Mouse (Mus musculus) E14TG2a.4 (cell line): Measurements from ENCODE around the gene Eefsec.

Experiments
- H3K27me3 ChIP-seq: 2 replicates; pipeline ENCODE4 v1.6.1; 2014; ENCODE audit warnings: low read length, control low read depth; ENCODE audit not compliant: insufficient read depth
- H3K36me3 ChIP-seq: 2 replicates; pipeline ENCODE4 v1.6.1; 2014; ENCODE audit warnings: low read length, control low read depth; ENCODE audit not compliant: insufficient read depth
- H3K4me1 ChIP-seq: replicated peaks from 2 replicates; pipeline ENCODE4 v1.6.1; 2014; ENCODE audit warnings: low read depth, low read length, control low read depth
- H3K4me3 ChIP-seq: replicated peaks from 2 replicates; pipeline ENCODE4 v1.5.1; 2014; ENCODE audit warnings: mild to moderate bottlenecking, low read length
- H3K9me3 ChIP-seq: 2 replicates; pipeline ENCODE4 v1.6.1; 2014; ENCODE audit warnings: low read length, control low read depth
- CTCF ChIP-seq: conservative IDR thresholded peaks from 2 replicates; pipeline ENCODE4 v1.5.1; 2014; ENCODE audit warnings: low read length
- NANOG ChIP-seq: IDR thresholded peaks from 2 replicates; pipeline ENCODE4 v1.6.1; 2014; ENCODE audit warnings: borderline replicate concordance, low read length, mixed read lengths
- POU5F1 ChIP-seq: IDR thresholded peaks from 2 replicates; pipeline ENCODE4 v1.6.1; 2014; ENCODE audit warnings: low read length, borderline replicate concordance

Gene Eefsec

DNA sequence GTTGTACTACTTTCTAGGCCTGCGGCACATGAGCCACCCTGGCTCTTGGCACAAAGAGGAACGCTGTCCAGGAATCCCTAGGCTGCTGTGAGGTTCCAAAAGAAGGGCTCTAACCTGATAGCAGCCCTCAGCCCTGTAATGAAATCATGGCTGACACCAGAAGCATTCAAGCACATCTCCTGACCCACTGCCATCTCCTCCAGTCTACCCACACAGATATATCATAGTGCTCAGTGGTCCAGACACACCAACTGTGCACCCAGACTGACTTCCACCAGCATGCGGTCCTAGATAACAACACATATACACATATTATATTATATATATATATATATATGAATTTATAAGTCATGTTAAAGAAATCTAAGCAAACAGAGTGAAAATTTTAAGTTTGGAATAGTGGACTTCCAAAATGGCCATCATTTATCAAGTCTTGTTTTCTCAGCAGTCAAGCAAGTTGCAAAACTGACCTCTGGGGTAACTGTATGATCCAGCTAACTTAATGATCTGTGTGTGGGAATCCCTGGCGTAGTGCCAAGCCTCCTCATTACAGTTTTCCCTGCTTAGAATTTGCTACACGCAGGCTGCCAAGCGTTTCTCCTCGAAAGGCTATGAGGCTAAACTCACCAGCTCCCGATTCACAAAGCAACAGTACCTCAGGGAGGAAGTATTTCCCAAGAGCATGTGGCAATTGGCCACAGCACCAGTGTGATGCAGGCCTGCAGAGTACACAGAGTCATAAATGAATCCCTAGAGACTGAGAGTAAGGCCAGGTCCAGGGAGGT lies 76.3 kb downstream of the Eefsec start:
- no peaks in the 10 kb centered on the region for H3K9me3 ChIP-seq
- no peak overlapping the region for H3K4me3 ChIP-seq
- TF ChIP-seq NANOG (no peak), CTCF (no peak), POU5F1 (no peak)
- H3K4me1 ChIP-seq, result no peaks in the 10 kb centered on the region
- no peaks in the 10 kb centered on the region for H3K27me3 ChIP-seq
- H3K36me3 ChIP-seq, result peaks cover 11% of the 10 kb centered on the region; the same call in 1 of the 2 replicates

DNA sequence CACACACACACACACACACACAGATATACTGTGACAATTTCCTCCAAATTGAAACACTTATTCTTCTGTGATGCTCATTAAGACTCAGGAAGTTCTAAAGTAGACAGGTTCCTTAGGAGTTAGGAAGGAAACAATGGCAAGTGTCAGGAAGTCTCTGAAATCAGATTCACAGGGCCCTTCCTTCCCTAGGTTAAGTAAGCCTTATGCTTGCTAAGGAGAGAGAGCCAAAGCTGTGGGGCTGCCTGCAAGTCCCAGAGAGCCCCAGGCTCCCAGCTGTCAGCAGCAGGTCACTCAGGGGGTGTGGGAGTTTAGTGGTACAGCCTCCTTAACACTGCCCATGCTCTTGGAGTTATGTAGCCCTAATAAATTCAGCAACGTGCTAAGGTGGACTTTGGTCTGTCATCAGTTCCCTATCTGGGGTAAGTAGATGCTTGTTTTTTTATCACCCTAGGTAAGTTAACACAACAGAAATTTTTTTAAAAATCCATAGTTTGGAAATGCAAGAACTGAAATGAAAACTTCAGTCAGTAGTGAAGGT lies 82.8 kb downstream of the Eefsec start:
- no peak overlapping the region for H3K4me3 ChIP-seq
- TF ChIP-seq POU5F1, result no peak
- TF ChIP-seq CTCF, result no peak
- no peak for TF ChIP-seq NANOG
- H3K27me3 ChIP-seq, result no peaks in the 10 kb centered on the region
- H3K36me3 ChIP-seq, result peaks cover 13% of the 10 kb centered on the region
- H3K9me3 ChIP-seq, result no peaks in the 10 kb centered on the region
- H3K4me1 ChIP-seq, result no peaks in the 10 kb centered on the region

DNA sequence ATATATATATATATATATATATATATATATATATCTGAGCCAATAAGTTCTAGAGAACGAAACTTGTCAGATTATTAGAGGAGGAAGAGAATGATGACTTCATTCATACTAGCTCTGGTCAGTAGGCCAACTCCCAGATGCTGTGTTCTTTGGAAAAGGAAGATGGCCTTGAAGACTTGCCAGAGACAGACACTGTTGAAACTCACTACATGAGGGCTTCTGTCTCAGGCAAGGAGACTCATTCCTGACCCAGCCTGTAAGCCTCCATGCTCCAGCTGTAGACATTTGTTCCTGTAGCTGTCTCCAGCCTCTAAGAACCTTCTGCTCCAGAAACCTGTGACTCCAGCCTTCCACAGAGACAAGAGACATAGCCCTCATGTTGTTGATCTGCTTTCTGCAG lies 85.2 kb downstream of the Eefsec start:
- Histone ChIP-seq H3K4me3 (no peak overlapping the region), H3K27me3 (no peaks in the 10 kb centered on the region), H3K9me3 (peaks cover 12% of the 10 kb centered on the region; the same call in 1 of the 2 replicates), H3K4me1 (no peaks in the 10 kb centered on the region), H3K36me3 (peaks cover 31% of the 10 kb centered on the region)
- TF ChIP-seq POU5F1 (no peak), CTCF (no peak)

DNA sequence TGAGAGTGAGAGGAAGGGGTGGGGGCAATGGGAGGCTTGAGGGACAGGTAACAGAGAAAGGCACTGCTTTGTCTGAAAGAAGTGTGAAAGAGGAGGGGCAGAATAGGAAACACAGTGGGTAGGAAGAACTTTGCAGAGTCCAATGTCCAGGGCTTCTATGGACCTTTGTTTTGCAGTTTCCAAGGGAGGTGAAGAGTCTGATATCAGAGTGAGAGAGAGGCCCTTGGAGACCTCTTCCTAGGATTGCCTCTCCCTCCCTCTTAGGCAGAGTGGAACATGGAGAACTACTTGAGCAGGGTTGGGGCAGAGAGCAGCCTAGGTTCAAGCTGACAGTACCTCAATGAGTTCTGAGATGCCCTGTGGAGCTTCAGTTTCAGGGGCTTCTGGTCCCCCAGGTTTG lies 88.1 kb downstream of the Eefsec start:
- Histone ChIP-seq H3K36me3 (peaks cover 59% of the 10 kb centered on the region), H3K27me3 (no peaks in the 10 kb centered on the region), H3K4me1 (no peaks in the 10 kb centered on the region), H3K4me3 (no peak overlapping the region), H3K9me3 (peaks cover 12% of the 10 kb centered on the region; the same call in 1 of the 2 replicates)
- no peak for TF ChIP-seq NANOG

DNA sequence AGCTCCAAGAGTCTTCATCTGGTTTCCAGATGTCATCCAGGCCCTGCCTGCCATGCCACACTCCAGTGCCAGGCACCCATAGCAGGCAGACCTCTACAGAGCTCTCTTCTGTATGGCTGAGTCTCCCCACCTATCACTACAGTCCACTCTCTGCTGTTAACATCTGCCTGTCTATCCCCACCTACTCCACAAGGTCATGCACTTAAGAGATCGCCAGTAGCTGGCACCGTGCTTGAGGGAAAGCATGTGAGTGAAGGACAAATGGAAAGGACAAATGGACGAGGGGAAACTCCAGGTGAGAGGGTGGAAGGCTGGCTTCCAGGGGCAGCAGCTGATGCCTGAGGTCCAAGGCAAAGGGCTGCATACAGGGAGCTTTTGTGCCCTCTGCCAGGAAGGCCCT lies 90.5 kb downstream of the Eefsec start:
- Histone ChIP-seq H3K9me3 (peaks cover 12% of the 10 kb centered on the region; the same call in 1 of the 2 replicates), H3K36me3 (peaks cover 79% of the 10 kb centered on the region), H3K4me3 (no peak overlapping the region), H3K4me1 (no peaks in the 10 kb centered on the region), H3K27me3 (no peaks in the 10 kb centered on the region)
- TF ChIP-seq CTCF (no peak), POU5F1 (no peak), NANOG (no peak)

DNA sequence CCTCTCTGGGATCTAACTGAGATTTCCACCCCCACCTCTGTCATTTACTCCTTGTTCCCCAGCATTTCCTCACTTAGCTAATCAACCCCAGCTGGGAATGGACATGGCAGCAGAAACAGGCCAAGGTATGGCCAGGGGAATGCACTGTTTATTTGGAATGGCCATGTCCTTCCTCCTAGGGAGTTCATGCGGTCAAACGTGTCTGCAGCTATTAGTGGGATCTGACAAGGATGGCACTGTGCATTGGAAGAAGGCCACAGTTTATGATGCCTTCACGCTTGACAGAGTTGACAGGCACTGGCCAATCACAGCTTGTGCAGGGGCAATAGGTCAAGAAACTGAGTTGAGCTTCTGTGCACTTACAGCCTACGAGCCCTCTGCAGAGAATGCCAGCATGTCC lies 93.8 kb downstream of the Eefsec start:
- no peaks in the 10 kb centered on the region for H3K27me3 ChIP-seq
- peaks cover 5% of the 10 kb centered on the region; the same call in 1 of the 2 replicates for H3K9me3 ChIP-seq
- peaks cover 88% of the 10 kb centered on the region for H3K36me3 ChIP-seq
- no peaks in the 10 kb centered on the region; the same call in 1 of the 2 replicates for H3K4me1 ChIP-seq
- H3K4me3 ChIP-seq, result no peak overlapping the region
- TF ChIP-seq NANOG, result no peak
- no peak for TF ChIP-seq POU5F1
- no peak for TF ChIP-seq CTCF

DNA sequence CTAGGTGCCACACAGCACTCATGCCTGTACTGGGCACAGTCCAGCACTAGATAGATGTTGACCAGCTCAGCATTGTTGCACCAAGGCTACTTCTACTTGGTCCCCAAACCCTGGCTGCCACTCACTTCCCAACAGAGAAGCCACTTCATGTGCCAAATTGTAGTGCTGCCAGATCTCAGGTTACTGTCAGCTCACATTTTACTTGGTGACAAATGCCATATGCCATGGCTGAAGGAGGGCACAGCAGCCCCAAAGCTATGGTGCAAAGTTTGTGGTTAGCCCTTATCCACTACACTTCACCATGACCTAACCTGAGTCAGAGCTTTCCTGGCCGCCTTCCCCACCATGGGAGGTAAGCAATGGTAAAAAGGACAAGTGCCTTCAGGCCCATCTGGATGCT lies 99.6 kb downstream of the Eefsec start:
- H3K4me3 ChIP-seq, result no peak overlapping the region
- H3K27me3 ChIP-seq, result no peaks in the 10 kb centered on the region
- TF ChIP-seq NANOG (no peak), POU5F1 (no peak)
- H3K9me3 ChIP-seq, result no peaks in the 10 kb centered on the region
- peaks cover 26% of the 10 kb centered on the region for H3K4me1 ChIP-seq
- H3K36me3 ChIP-seq, result peaks cover 65% of the 10 kb centered on the region

DNA sequence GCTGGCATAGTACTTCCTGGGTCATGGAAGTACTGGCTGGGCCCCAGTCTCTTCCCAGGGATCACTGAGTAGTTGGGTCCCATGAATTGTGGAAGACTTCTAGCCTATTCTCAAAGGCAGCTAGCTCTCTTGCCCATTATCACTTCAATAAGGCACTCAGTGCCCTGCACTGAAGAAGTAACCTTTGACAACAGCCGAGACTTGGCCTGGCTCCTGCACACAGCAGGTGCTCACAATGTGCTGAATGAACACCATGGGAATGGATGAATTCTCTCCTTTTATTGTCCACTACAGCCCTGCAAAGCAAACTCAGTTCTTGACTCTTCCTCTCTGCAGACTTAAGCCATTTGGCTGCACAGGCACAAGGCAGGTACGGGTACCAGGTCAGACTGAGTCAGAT lies 101.0 kb downstream of the Eefsec start:
- Histone ChIP-seq H3K9me3 (no peaks in the 10 kb centered on the region), H3K36me3 (peaks cover 70% of the 10 kb centered on the region), H3K4me1 (peaks cover 26% of the 10 kb centered on the region), H3K27me3 (no peaks in the 10 kb centered on the region), H3K4me3 (no peak overlapping the region)
- TF ChIP-seq NANOG (no peak), CTCF (no peak), POU5F1 (no peak)

DNA sequence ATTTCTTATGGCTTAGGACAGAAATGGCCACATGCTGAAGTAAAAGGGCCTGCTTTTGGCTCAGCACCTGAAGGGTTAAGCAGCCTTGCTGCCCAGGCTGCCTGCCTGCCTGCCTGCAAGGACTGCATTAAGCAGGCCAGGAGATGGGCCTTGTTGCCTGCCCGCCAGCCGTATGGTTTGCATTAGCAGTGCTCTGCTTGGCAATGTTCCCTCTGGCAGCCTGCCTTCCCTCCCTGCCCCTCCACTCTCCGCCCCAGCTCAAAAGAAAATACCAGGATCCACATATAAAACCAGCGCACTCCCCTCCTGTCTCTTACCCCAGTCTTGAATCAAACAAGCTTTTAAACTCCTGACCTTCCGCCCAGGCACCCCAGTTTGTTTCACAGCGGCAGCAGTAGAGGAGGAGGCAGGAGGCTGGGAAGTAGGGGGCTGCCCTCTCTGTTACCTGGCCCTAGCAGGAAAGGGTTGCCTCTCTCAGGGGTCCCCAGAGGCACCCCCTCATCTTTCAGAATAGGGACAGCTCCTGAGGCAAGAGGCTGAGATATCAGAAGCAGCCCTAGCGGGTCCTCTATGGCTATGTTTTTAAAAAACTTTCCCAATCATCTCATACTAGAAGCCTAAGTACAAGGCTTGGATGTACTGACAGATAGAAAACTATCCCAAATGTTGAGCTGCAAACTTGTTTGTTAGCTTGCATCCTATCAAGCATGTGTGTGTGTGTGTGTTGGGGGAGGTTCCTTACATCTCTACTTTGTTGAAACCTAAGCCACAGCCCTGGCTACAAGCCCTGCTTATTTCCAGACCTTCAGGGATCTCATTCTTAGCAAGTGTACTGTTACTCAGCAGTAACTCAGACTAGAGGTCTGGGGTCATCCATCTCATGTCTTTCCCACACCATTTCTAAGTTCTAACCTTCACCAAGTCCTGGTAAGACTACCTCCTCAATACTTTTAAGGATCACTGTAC lies 102.6 kb downstream of the Eefsec start:
- no peaks in the 10 kb centered on the region for H3K27me3 ChIP-seq

More for the DNA sequence above, 102.6 kb downstream of the Eefsec start:
- TF ChIP-seq POU5F1 (no peak), CTCF (no peak), NANOG (no peak)
- Histone ChIP-seq H3K9me3 (no peaks in the 10 kb centered on the region), H3K4me3 (no peak overlapping the region), H3K4me1 (peaks cover 26% of the 10 kb centered on the region), H3K36me3 (peaks cover 70% of the 10 kb centered on the region)
